Mouse (Mus musculus) kidney, embryonic 15.5 days (tissue): ENCODE measurements around the gene Hsd3b7. TPM values are rescaled to one million over a fixed set of nuclear protein-coding genes. Genes with fewer than 3 reads are reported as not detected.
A peak's percentile ranks its signal among the peaks of the same experiment; 100 is the strongest.
"Not testable (repeated sequence)": the region's sequence is repeated elsewhere in the genome, so short reads cannot be mapped to it uniquely, and the experiment has no call there.

ENCODE experiments used
- ATAC-seq: fragments of 200-750 bp; cut with Nextera tagmentation; replicated peaks from 2 replicates; pipeline ENCODE4 v1.8.0; 2017; ENCODE audit warnings: moderate TSS enrichment; ENCODE audit not compliant: low FRiP score
- H3K27ac ChIP-seq: fragments of 300-500 bp; sonication (generic); 2 replicates; pipeline ENCODE4 v1.5.1; 2015; ENCODE audit warnings: mild to moderate bottlenecking, inconsistent platforms
- H3K27me3 ChIP-seq: fragments of 300-500 bp; sonication (generic); 2 replicates; pipeline ENCODE4 v1.6.1; 2015; ENCODE audit warnings: inconsistent platforms
- H3K36me3 ChIP-seq: fragments of 300-500 bp; sonication (generic); 2 replicates; pipeline ENCODE4 v1.6.1; 2015; ENCODE audit warnings: inconsistent platforms
- H3K4me1 ChIP-seq: fragments of 300-500 bp; sonication (generic); 2 replicates; pipeline ENCODE4 v1.6.1; 2015; ENCODE audit warnings: inconsistent platforms
- H3K4me2 ChIP-seq: fragments of 300-500 bp; sonication (generic); 2 replicates; pipeline ENCODE4 v1.6.1; 2015; ENCODE audit warnings: moderate library complexity, mild to moderate bottlenecking, inconsistent platforms
- H3K4me3 ChIP-seq: fragments of 300-500 bp; sonication (generic); replicated peaks from 2 replicates; pipeline ENCODE4 v1.5.1; 2015; ENCODE audit warnings: mild to moderate bottlenecking, inconsistent platforms
- H3K9ac ChIP-seq: fragments of 300-500 bp; sonication (generic); 2 replicates; pipeline ENCODE4 v1.6.1; 2015; ENCODE audit warnings: mild to moderate bottlenecking, inconsistent platforms
- H3K9me3 ChIP-seq: fragments of 300-500 bp; sonication (generic); replicated peaks from 2 replicates; pipeline ENCODE4 v1.6.1; 2016; ENCODE audit warnings: inconsistent platforms
- WGBS: fragments of 180-500 bp; shearing (Covaris S2); methylation state at CpG from one replicate; pipeline ENCODE4 v1.1.7; 2015; ENCODE audit warnings: mixed read lengths; 5-methylcytosine and 5-hydroxymethylcytosine counted together
- polyA plus RNA-seq: library from polyadenylated mRNA; unstranded; fragments of >200 nt; fragmentation: Nextera tagmentation; extraction: Ambion mirVana; gene quantifications from 2 replicates; pipeline ENCODE4 v1.2.1, GENCODE M21; 2015

Gene Hsd3b7
- polyA plus RNA-seq, 1 experiment from 2014 or later = 27.6 TPM

DNA sequence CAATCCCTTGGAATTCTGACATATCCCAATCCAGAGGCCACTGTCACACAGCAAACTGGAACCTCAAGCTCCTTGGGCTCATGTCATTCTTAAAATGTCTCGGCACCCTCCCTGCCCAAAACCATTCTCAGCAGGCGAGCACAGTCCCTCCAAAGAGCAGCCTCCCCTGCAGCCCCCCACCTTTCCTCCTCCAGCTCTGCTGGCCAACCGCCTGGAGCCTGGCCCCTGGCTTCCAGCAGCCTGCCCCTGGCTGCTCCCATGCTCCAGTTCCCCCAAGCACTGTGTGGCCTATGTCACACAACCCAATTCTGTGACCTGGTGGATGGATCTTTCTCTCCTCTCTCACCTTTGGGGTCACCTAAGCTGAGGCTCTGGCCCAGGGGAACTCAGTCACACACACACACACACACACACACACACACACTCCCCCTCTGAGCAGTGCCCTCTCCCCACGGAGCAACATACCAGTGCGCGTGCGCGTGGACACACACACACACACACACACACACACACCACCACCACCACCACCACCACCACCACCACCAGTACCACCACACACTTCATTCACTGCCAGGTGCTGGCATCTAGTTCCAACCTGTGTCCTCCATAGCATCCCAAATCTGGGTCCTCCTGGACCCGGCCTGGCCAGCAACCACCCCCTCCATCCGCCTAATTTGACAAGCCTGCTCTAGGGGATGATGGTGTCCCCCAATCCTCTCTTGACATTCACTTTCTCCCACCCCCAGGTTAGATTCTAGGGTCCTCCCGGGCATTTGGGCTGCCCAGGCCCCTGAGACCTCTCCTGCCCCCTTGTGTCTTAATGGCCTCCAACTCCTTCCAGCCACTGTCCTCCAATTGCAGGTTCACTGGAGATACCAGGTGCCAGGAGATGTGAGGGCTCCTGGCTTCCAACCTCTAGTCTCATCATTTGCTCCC is 23.1 kb downstream of the Hsd3b7 start:
- H3K4me3 ChIP-seq = peak overlapping the region; percentile 61
- no peaks in the 10 kb centered on the region for H3K27me3 ChIP-seq
- H3K4me2 ChIP-seq = peak overlapping the region; percentile 89
- WGBS = 64% methylated on average over 11 of the region's 11 CpGs
- 0 out of 2 replicates have a peak overlapping the region, but pooled peaks have one; percentile 33 for H3K27ac ChIP-seq
- peak overlapping the region; percentile 70 for H3K9ac ChIP-seq
- peak; percentile 41 for ATAC-seq
- H3K4me1 ChIP-seq = peaks cover 38% of the 10 kb centered on the region
- H3K36me3 ChIP-seq = no peaks in the 10 kb centered on the region
- no peaks in the 10 kb centered on the region for H3K9me3 ChIP-seq

DNA sequence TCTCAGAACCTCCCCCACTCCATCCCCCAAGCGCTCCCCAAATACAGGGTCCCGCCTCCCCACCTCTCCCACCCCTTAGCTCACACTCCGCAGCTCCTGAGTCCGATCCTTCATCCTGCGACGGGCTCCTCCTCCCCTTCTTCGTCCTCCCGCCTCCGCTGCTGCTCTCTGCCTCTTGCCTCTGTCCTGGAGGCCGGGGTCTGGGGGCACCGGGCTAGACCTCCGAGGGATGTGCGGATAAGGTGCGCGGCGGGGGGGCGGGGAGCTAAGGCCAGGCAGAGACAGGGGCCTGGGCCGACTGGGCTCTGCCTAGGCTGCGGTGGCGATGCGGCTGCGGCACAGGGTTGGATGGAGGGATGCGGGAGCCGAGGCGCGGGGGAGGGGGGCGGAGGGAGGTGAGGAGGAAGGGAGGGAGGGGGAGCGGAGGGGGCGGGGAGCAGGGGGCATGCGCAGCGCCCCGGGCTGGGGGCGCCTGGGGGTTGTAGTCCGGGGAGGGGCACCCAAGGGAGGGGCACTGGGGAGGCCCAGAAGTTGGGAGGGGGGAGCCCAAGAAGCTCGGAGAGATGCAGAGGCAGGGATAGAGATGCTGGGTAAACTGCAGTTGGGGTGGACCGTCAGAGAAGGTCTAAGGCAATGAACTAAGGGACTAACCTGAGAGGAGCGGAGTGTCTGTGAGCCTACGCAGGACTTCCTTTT is 23.9 kb downstream of the Hsd3b7 start, which contains the start of the genes Stx4a and Stx1b:
Gene Stx4a (plus strand): TSS at position 119 of the 696 bp plus-strand sequence.
Gene Stx1b (minus strand): TSS at position 374 of the 696 bp plus-strand sequence.
- peaks cover 38% of the 10 kb centered on the region for H3K4me1 ChIP-seq
- peak within 1 kb of the TSS; percentile 61 for H3K4me3 ChIP-seq
- 0 out of 2 replicates have a peak within 1 kb of the TSS, but pooled peaks have one; percentile 33 for H3K27ac ChIP-seq
- H3K9me3 ChIP-seq = no peaks in the 10 kb centered on the region
- ATAC-seq = peak; percentile 68
- H3K27me3 ChIP-seq = no peaks in the 10 kb centered on the region
- H3K4me2 ChIP-seq = peak within 1 kb of the TSS; percentile 89
- 3% methylated on average over 32 of the region's 38 CpGs for WGBS
- no peaks in the 10 kb centered on the region for H3K36me3 ChIP-seq
- peak within 1 kb of the TSS; percentile 70 for H3K9ac ChIP-seq

DNA sequence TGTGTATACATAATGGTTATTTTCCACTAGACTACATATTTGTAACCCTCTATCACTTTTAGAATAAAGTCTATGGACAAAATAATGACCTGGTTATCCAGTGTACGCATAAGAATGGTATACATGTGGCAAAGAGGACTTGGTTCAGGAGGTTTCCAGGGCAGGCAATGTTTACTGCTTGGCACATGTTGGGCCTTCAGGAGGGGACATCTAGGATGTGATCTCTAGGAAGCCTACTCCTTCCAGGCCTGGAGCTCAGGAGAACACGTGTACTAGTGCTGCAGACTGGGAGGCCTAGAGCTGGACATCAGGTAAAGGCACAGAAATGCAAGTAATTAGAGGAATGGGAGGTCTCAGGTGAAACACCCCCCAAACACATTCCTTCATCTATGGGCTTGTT is 35.1 kb downstream of the Hsd3b7 start:
- no peak overlapping the region for H3K27ac ChIP-seq
- no peak overlapping the region for H3K4me2 ChIP-seq
- H3K4me3 ChIP-seq = no peak overlapping the region
- no peaks in the 10 kb centered on the region for H3K27me3 ChIP-seq
- no peak overlapping the region for H3K9ac ChIP-seq
- no peaks in the 10 kb centered on the region for H3K36me3 ChIP-seq
- no peaks in the 10 kb centered on the region for H3K9me3 ChIP-seq
- peaks cover 4% of the 10 kb centered on the region; the same call in 1 of the 2 replicates for H3K4me1 ChIP-seq
- ATAC-seq = no peak
- 81% methylated on average over 2 of the region's 2 CpGs for WGBS

DNA sequence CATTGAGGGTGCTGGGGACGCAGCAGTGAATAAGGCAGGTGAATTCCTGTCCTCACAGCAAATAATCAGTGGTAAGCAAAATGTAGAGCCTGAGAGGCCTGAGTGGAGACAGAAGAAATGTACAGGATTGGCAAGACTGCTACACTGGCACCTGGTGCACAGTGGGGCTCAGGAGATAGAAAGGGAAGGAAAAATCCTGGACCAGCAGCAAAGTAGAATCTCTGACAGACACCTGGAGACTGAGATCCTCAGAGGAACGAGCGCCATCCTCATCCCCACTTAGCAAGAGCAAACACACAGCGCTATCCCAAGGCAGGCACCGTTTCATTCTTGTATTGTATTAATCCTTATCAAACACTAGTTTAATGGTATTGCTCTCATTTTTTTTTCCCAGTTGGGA is 37.1 kb downstream of the Hsd3b7 start:
- 89% methylated on average over 5 of the region's 5 CpGs for WGBS
- no peak overlapping the region for H3K27ac ChIP-seq
- no peak overlapping the region for H3K4me2 ChIP-seq
- peaks cover 13% of the 10 kb centered on the region for H3K4me1 ChIP-seq
- no peak for ATAC-seq
- no peak overlapping the region for H3K9ac ChIP-seq
- no peak overlapping the region for H3K4me3 ChIP-seq
- H3K9me3 ChIP-seq = no peaks in the 10 kb centered on the region
- no peaks in the 10 kb centered on the region for H3K36me3 ChIP-seq
- H3K27me3 ChIP-seq = no peaks in the 10 kb centered on the region

DNA sequence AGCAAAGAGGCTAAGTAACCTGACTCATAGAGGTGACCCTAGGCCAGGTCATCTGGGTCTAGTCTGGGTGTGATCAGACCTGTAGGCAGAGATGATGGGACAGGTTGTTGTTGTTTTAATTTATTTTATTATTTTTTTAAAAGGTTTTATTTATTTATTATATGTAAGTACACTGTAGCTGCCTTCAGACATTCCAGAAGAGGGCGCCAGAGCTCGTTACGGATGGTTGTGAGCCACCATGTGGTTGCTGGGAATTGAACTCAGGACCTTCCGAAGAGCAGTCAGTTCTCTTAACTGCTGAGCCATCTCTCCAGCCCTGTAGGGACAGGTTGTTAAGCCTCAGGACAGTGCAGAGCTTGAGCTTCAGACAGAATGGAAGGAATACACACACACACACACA is 37.5 kb downstream of the Hsd3b7 start:
- H3K36me3 ChIP-seq, H3K27me3 ChIP-seq, H3K27ac ChIP-seq, H3K9me3 ChIP-seq, H3K4me2 ChIP-seq, ATAC-seq, H3K4me3 ChIP-seq, H3K9ac ChIP-seq: not testable (repeated sequence)
- peaks cover 17% of the 10 kb centered on the region for H3K4me1 ChIP-seq
- 72% methylated on average over 4 of the region's 4 CpGs for WGBS

DNA sequence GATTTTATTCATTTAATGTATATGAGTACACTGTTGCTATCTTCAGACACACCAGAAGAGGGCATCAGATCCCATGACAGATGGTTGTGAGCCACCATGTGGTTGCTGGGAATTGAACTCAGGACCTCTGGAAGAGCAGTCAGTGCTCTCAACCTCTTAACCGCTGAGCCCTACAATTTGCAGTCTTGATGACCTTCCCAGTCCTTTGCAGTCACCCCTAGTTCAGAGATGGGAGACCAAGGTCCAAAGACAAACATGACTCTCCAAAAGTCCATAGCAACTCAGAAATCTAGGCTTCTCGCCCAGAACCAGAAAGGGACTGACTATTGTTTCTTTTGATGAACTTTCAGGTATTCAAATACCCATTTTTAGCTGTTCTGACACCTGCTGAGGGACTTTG is 39.6 kb downstream of the Hsd3b7 start:
- H3K4me3 ChIP-seq, ATAC-seq, H3K27me3 ChIP-seq, H3K4me2 ChIP-seq, H3K27ac ChIP-seq, H3K9ac ChIP-seq, H3K9me3 ChIP-seq: not testable (repeated sequence)
- H3K4me1 ChIP-seq = peaks cover 19% of the 10 kb centered on the region
- 78% methylated on average over 2 of the region's 2 CpGs for WGBS
- H3K36me3 ChIP-seq = peaks cover 21% of the 10 kb centered on the region

DNA sequence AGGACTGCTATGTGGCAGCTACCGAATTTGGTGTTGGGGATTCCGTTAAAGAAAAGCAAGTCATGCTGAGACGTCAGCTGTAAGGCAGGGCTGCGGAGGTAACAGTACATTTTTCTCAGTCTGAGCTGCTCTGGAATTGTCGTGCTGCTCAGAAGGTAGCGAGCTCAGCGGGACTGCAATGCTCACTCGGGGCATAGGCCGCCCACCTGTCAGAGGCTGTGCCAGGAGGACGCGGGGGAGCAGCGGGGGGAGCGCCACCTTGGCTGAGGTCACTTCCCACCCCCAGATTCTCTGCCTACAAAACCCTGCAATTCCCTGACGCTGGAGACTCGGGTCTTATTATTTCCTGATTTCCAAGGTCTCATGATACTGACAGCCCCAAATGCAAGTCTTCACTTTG is 40.5 kb downstream of the Hsd3b7 start:
- WGBS = under 1% methylated on average over 15 of the region's 15 CpGs
- peak overlapping the region; percentile 93 for H3K27ac ChIP-seq
- H3K9ac ChIP-seq = peak overlapping the region; percentile 79
- peaks cover 19% of the 10 kb centered on the region for H3K4me1 ChIP-seq
- H3K27me3 ChIP-seq = no peaks in the 10 kb centered on the region
- H3K9me3 ChIP-seq = no peaks in the 10 kb centered on the region
- H3K4me2 ChIP-seq = peak overlapping the region; percentile 92
- peak overlapping the region; percentile 86 for H3K4me3 ChIP-seq
- peaks cover 27% of the 10 kb centered on the region for H3K36me3 ChIP-seq
- ATAC-seq = peak; percentile 22; the same call in 1 of the 2 replicates

DNA sequence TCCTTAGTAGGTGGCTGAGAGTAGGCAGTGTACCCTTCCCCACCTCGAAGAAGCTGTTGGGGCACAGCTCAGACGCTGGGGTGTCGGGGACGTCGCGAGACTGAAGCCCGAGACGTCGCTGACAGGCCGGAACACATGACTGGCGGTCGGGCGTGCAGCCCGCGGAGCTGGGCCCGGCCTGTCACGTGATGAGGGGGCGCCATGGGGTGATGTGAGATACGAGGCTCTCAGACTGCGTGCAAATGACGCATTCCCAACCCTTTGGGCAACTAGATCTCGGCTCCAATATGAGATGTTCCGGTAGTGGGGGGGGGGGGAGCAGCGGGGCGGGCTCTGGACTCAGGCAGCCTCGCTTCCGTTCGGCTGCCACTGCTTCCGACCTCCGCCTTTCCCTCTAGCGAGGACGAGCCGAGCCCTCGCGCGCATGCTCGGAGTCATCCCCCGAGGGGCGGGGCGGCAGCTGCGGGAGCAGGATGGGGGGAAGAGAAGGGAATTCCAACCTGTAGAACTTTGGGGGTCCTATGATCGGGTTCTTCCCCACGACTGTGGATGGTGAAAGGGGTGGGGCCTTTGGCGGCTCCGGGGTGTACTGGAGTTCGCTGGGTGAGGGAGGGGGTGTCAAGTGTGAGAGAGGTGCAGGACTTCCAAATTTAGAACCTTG is 41.1 kb downstream of the Hsd3b7 start:
- Histone ChIP-seq H3K4me2 (peak overlapping the region; percentile 92), H3K36me3 (peaks cover 33% of the 10 kb centered on the region), H3K27ac (peak overlapping the region; percentile 93), H3K4me3 (peak overlapping the region; percentile 86), H3K4me1 (peaks cover 19% of the 10 kb centered on the region), H3K9ac (peak overlapping the region; percentile 79), H3K9me3 (no peaks in the 10 kb centered on the region), H3K27me3 (no peaks in the 10 kb centered on the region)
- ATAC-seq = peak; percentile 92
- under 1% methylated on average over 46 of the region's 46 CpGs for WGBS

DNA sequence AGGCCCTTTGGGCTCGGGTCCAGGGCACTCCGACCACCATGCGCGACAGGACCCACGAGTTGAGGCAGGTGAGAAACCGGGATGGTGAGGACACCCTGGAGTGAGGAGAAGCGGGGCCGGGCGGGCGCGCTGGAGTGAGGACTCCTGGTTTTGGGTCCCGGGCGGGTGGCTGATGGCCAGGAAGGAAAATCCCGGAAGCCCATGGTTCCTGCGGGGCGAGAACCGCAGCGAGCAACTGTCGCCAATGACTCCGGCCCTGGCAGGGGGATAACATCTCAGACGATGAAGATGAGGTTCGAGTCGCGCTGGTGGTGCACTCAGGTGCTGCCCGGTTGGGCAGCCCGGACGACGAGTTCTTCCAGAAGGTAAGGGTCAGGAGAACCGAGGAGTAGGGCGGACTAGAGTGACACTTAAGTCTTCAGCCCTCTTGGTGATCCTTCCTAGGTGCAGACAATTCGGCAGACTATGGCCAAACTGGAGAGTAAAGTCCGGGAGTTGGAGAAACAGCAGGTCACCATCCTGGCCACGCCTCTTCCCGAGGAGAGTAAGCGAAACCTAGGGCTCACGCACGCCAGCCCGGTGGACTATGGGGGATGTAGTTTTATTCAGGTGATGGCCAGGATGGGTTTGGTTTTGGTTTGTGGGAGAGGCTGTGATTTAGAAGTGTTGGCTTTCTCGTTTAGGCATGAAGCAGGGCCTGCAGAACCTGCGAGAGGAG is 41.8 kb downstream of the Hsd3b7 start:
- H3K4me1 ChIP-seq = peaks cover 19% of the 10 kb centered on the region
- H3K27ac ChIP-seq = peak overlapping the region; percentile 93
- no peaks in the 10 kb centered on the region for H3K27me3 ChIP-seq
- H3K9me3 ChIP-seq = no peaks in the 10 kb centered on the region
- peaks cover 40% of the 10 kb centered on the region for H3K36me3 ChIP-seq
- peak overlapping the region; percentile 92 for H3K4me2 ChIP-seq
- H3K4me3 ChIP-seq = peak overlapping the region; percentile 86
- under 1% methylated on average over 40 of the region's 40 CpGs for WGBS
- peak; percentile 75 for ATAC-seq
- H3K9ac ChIP-seq = peak overlapping the region; percentile 79

DNA sequence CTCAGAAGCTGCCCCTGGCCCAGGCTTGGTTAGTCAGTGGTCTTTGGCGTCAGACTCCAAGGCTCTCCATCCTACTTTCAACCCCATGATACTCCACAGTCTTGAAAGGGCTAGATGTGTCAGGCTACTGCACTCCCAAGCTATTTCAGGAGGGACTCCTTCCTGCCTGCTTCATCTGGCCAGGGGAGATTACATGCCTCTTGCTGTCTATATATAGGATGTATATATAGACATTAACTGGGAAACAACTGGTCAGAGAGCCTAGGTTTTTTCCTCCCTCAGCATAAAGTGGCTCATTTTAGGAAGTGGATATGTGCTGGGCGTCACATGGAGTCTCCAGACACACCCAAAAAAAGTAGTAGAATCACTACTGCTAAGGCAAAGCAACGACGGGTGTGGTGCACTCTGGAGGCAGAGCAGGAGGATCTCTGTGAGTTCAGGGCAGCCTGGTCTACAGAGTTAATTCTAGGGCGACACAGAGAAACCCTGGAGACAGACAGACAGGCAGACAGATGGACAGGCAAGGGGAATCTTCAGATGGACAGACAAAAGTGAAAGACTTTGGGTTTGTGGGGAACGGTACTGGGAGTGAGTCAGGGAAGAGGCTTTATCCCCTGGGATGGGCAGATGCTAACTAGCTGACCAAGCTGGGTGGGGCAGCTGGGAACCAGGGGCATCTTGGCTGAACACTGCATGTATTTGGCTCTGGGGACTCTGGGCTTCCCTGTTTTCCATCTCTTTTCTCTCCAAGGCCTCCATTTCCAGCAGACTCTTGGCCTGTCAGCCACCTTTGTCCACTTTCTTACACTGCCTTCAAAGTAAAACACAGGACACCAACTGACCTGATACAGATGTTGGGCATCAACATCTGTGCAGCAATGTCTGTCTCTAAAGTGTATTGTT is 49.8 kb downstream of the Hsd3b7 start:
- Histone ChIP-seq H3K9ac (no peak overlapping the region), H3K4me1 (no peaks in the 10 kb centered on the region), H3K4me2 (no peak overlapping the region), H3K36me3 (peaks cover 33% of the 10 kb centered on the region), H3K27me3 (no peaks in the 10 kb centered on the region), H3K27ac (no peak overlapping the region), H3K4me3 (no peak overlapping the region), H3K9me3 (no peaks in the 10 kb centered on the region)
- no peak for ATAC-seq
- WGBS = 78% methylated on average over 6 of the region's 6 CpGs
